Mouse (Mus musculus): ENCODE data around the gene Wwox.

DNA sequence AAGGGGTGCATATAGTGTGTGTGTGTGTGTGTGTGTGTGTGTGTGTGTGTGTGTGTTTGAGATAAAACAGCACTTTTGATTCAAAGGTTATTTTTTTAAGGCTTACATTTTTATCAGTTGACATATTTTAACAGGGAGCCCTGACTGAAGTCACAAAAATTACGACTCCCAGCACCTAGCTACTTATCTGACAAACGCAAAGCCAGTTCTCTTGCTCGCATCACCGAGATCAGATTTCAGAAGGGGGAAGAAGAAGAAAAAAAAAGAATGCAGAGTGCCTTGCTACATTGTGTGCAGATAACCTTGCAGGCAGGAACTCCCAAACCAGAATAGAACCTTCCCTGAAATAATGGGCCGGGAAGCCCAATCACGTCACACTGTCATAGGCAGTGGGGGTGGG is 712.0 kb downstream of the Wwox start:
- TF ChIP-seq CTCF (IDR thresholded peaks at IDR 0.05; ENCODE audit: extremely low read depth, insufficient read depth, low read length) (no peak), POLR2A (IDR thresholded peaks at IDR 0.05; ENCODE audit: extremely low read depth, insufficient read depth, low read length) (no peak)
